Mouse (Mus musculus) left cerebral cortex, postnatal 10 days (tissue): ENCODE data around the gene Gm3435. TPM values are rescaled to one million over a fixed set of nuclear protein-coding genes. Genes with fewer than 3 reads are reported as not detected.

Source experiments
- total RNA-seq, 2 experiments: library from RNA; stranded (reverse); gene quantifications; 2 replicates each; pipeline ENCODE4 v1.2.3; 2021

The Gm3435 gene
- total RNA-seq, 2 experiments from 2014 or later: 3.8 TPM

Other genes with a start within 250 kb of the Gm3435 start
- 1 to 10 TPM; 3.6 to 4.6 TPM for gene Wdr27, start 67.0 kb upstream of the Gm3435 start, total RNA-seq
- 10 to 100 TPM; 19.5 to 20.2 TPM for gene 1600012H06Rik, start 67.0 kb upstream of the Gm3435 start, total RNA-seq
- gene Phf10, start 48.9 kb upstream of the Gm3435 start, total RNA-seq: 10 to 100 TPM; 70.2 to 71.6 TPM
- gene 9030025P20Rik, start 31.7 kb upstream of the Gm3435 start, total RNA-seq: 1 to 10 TPM; 3.7 to 4.9 TPM
- gene Gm3417, start 31.4 kb upstream of the Gm3435 start, total RNA-seq: 1 to 10 TPM in 1 of 2 experiments, not detected in 1; 1.1 TPM
- 10 to 100 TPM; 39.1 to 45.8 TPM for gene Ermard, start 31.0 kb downstream of the Gm3435 start, total RNA-seq
- gene Tcte3, start 31.3 kb downstream of the Gm3435 start, total RNA-seq: not detected
- gene Gm3448, start 31.4 kb downstream of the Gm3435 start, total RNA-seq: 1 to 10 TPM; 5.5 to 6.3 TPM